7 mouse cellular contexts compared by ENCODE assay signal in the genomic region with DNA sequence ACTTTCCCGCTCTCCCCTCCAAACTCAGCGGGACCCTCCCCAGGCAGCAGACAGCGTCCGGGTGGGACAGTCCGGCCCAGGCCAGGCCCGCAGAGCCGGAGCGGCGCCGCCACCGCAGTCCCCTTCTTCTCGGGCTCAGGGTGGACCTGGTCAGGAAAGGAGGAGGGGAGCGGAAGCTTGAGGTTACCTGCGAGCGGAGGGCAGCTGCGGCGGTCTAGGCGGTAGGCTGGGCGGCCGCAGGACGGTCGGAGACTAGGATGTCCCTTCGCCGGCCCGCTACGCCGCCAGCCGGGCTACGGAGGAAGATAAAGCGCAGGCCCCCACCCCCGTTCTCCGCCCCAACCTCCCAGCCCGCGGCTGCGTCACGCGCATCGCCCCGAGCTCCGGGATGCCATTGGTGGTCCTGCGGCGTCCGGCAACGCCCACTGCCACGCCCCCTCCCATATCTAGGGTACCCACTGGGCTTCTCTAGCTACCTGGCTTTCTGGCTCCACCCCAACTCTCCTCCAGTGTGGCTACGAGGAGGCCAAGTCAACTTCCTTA. TPM values are rescaled to one million over a fixed set of nuclear protein-coding genes. Genes with fewer than 3 reads are reported as not detected.
DNase-seq lines count a peak whose midpoint lies in the region; ATAC-seq and TF ChIP-seq lines count a peak whose summit lies in the region.

A gene (minus strand): TSS at position 371 of the 543 bp plus-strand sequence.

- intact Hi-C loops in left cerebral cortex, postnatal 4 days (cut with DNase I): no loop called here

- H3K4me3 ChIP-seq in intestine, postnatal 0 days (ENCODE audit: low read depth, low read length): peak within 1 kb of the TSS; percentile 83
- peak within 1 kb of the TSS; percentile 83 for H3K4me3 ChIP-seq in midbrain, embryonic 12.5 days
- H3K4me3 ChIP-seq in small intestine, adult 2 months (ENCODE audit: low read depth, low read length): peak within 1 kb of the TSS; percentile 100

- ATAC-seq in intestine, postnatal 0 days: peak; percentile 66
- peak; percentile 97 for ATAC-seq in midbrain, embryonic 12.5 days (ENCODE audit: low FRiP score, low read depth)

- DNase-seq in adrenal gland, adult 2 months: peak; percentile 97
- peak; percentile 93 for DNase-seq in embryo, embryonic 9.5 days (ENCODE audit: extremely low spot score)
- no peak for DNase-seq in gonadal fat pad, adult 2 months (ENCODE audit: low read depth)
- DNase-seq in left cerebral cortex, postnatal 4 days: peak; percentile 85

- H3K27me3 ChIP-seq in intestine, postnatal 0 days (replicated peaks; ENCODE audit: control insufficient read depth, insufficient read depth, low read length): no peaks in the 10 kb centered on the region
- no peaks in the 10 kb centered on the region for H3K27me3 ChIP-seq in midbrain, embryonic 12.5 days
- H3K27me3 ChIP-seq in small intestine, adult 2 months (ENCODE audit: control insufficient read depth, insufficient read depth, low read length): no peaks in the 10 kb centered on the region

- under 1% methylated on average over 45 of the region's 46 CpGs for WGBS in intestine, postnatal 0 days
- WGBS in midbrain, embryonic 12.5 days: under 1% methylated on average over 35 of the region's 46 CpGs
- WGBS in small intestine, adult 2 months: under 1% methylated on average over 43 of the region's 46 CpGs

- H3K36me3 ChIP-seq in intestine, postnatal 0 days (ENCODE audit: control insufficient read depth, insufficient read depth): no peaks in the 10 kb centered on the region
- H3K36me3 ChIP-seq in midbrain, embryonic 12.5 days: no peaks in the 10 kb centered on the region
- H3K36me3 ChIP-seq in small intestine, adult 2 months (ENCODE audit: control insufficient read depth, insufficient read depth, low read length): no peaks in the 10 kb centered on the region

- peak; percentile 56 for TF ChIP-seq CTCF in intestine, postnatal 0 days (IDR thresholded peaks at IDR 0.05; ENCODE audit: low read depth)
- TF ChIP-seq CTCF in small intestine, adult 2 months (IDR thresholded peaks at IDR 0.05; ENCODE audit: extremely low read depth, insufficient read length, insufficient replicate concordance, low read depth, low read length): no peak

- no peak for TF ChIP-seq POLR2A in small intestine, adult 2 months (IDR thresholded peaks at IDR 0.05; ENCODE audit: low read depth, low read length)

- 0 out of 2 replicates have a peak, but pooled peaks cover 6% of the 10 kb centered on the region for H3K4me1 ChIP-seq in intestine, postnatal 0 days (replicated peaks; ENCODE audit: control insufficient read depth, insufficient read depth, low read length)
- peaks cover 13% of the 10 kb centered on the region; the same call in 1 of the 2 replicates for H3K4me1 ChIP-seq in midbrain, embryonic 12.5 days
- H3K4me1 ChIP-seq in small intestine, adult 2 months (ENCODE audit: control insufficient read depth, insufficient read depth, insufficient read length, low read length): peaks cover 24% of the 10 kb centered on the region

- H3K4me2 ChIP-seq in intestine, postnatal 0 days (replicated peaks; ENCODE audit: low read depth): peak within 1 kb of the TSS; percentile 94
- peak within 1 kb of the TSS; percentile 85 for H3K4me2 ChIP-seq in midbrain, embryonic 12.5 days (replicated peaks)

- H3K9ac ChIP-seq in intestine, postnatal 0 days (ENCODE audit: low read depth, low read length): peak within 1 kb of the TSS; percentile 67
- H3K9ac ChIP-seq in midbrain, embryonic 12.5 days (replicated peaks): peak within 1 kb of the TSS; percentile 79

- H3K27ac ChIP-seq in intestine, postnatal 0 days (ENCODE audit: low read depth, low read length): peak within 1 kb of the TSS; percentile 80
- peak within 1 kb of the TSS; percentile 68 for H3K27ac ChIP-seq in midbrain, embryonic 12.5 days (replicated peaks)
- H3K27ac ChIP-seq in small intestine, adult 2 months (ENCODE audit: insufficient read depth, low read depth, low read length): peak within 1 kb of the TSS; percentile 71

- no peaks in the 10 kb centered on the region for H3K9me3 ChIP-seq in intestine, postnatal 0 days (ENCODE audit: control insufficient read depth)
- H3K9me3 ChIP-seq in midbrain, embryonic 12.5 days: no peaks in the 10 kb centered on the region

RNA-seq across cellular contexts. Expression of the gene that starts here (rescaled TPM):
- 1,000 to 10,000 TPM; 1,258 to 1,398 TPM for total RNA-seq in adrenal gland, adult 2 months (2021)
- polyA plus RNA-seq in adrenal gland, adult 2 months (2012; rRNA removed): 116 and 185 TPM in 2 replicates
- polyA plus RNA-seq in gonadal fat pad, adult 2 months (2012; rRNA removed): 25.0 and 27.8 TPM in 2 replicates
- polyA plus RNA-seq in intestine, postnatal 0 days (2015; fragmentation: Nextera tagmentation; extraction: Ambion mirVana): 51.2 and 62.5 TPM in 2 replicates
- total RNA-seq in left cerebral cortex, postnatal 4 days (2021): 10 to 100 TPM; 27.5 to 30.2 TPM
- polyA plus RNA-seq in midbrain, embryonic 12.5 days (2016; fragmentation: Nextera tagmentation; extraction: Ambion mirVana): 19.3 and 20.2 TPM in 2 replicates
- 4.2 and 6.1 TPM in 2 replicates for polyA plus RNA-seq in small intestine, adult 2 months (2012; rRNA removed)

Comparison
In these comparisons a context has a peak if more than half of its experiments do, and no peak if none do; other contexts are left out.
1. RNA of the gene that starts here (total RNA-seq): 1,258 to 1,398 TPM in adrenal gland, adult 2 months; 27.5 to 30.2 TPM in left cerebral cortex, postnatal 4 days; every median in the first group is over 10 times any median in the second.
2. Peak in every context shown above with its lines, with median percentiles within 50 percentile points of each other: H3K27ac ChIP-seq and H3K4me3 ChIP-seq.